Mouse (Mus musculus): ENCODE data around the gene Phactr1.

Gene Phactr1

GRCm38 (mm10) chr13:42680391-42680994, at the start of gene Phactr1:
Gene Phactr1, plus strand, starts transcription at chr13:42680623.
- DNase-seq (ENCODE audit: low read depth, low spot score), result no peak

GRCm38 (mm10) chr13:42634908-42635307, 45.5 kb upstream of the Phactr1 start:
- DNase-seq (ENCODE audit: low read depth, low spot score), result no peak

GRCm38 (mm10) chr13:42650228-42650627, 30.2 kb upstream of the Phactr1 start:
- DNase-seq (ENCODE audit: low read depth, low spot score), result no peak

- no peak for DNase-seq (ENCODE audit: low read depth, low spot score)
These were observed 23.6 kb upstream of the Phactr1 start for GRCm38 (mm10) chr13:42656643-42657315.

- no peak for DNase-seq (ENCODE audit: low read depth, low spot score)
These were observed 8.7 kb upstream of the Phactr1 start for GRCm38 (mm10) chr13:42671651-42672290.

- DNase-seq (ENCODE audit: low read depth, low spot score), result no peak
These were observed 876 bp downstream of the Phactr1 start for GRCm38 (mm10) chr13:42681299-42681698.

GRCm38 (mm10) chr13:42684181-42684580, 3.8 kb downstream of the Phactr1 start:
- DNase-seq (ENCODE audit: low read depth, low spot score), result no peak

GRCm38 (mm10) chr13:42692233-42692632, 11.8 kb downstream of the Phactr1 start:
- DNase-seq (ENCODE audit: low read depth, low spot score), result no peak

GRCm38 (mm10) chr13:42696641-42697040, 16.2 kb downstream of the Phactr1 start:
- no peak for DNase-seq (ENCODE audit: low read depth, low spot score)

- DNase-seq (ENCODE audit: low read depth, low spot score), result no peak
These were observed 28.7 kb downstream of the Phactr1 start for GRCm38 (mm10) chr13:42709148-42709547.

- no peak for DNase-seq (ENCODE audit: low read depth, low spot score)
These were observed 29.3 kb downstream of the Phactr1 start for GRCm38 (mm10) chr13:42709611-42710331.

- DNase-seq (ENCODE audit: low read depth, low spot score), result peak; percentile 80
These were observed 31.1 kb downstream of the Phactr1 start for GRCm38 (mm10) chr13:42711510-42711909.

- DNase-seq (ENCODE audit: low read depth, low spot score), result peak; percentile 29
These were observed 39.0 kb downstream of the Phactr1 start for GRCm38 (mm10) chr13:42719401-42719800.

- DNase-seq (ENCODE audit: low read depth, low spot score), result no peak
These were observed 39.7 kb downstream of the Phactr1 start for GRCm38 (mm10) chr13:42720135-42720534.

GRCm38 (mm10) chr13:42720648-42721047, 40.2 kb downstream of the Phactr1 start:
- no peak for DNase-seq (ENCODE audit: low read depth, low spot score)

GRCm38 (mm10) chr13:42724011-42724410, 43.6 kb downstream of the Phactr1 start:
- DNase-seq (ENCODE audit: low read depth, low spot score), result no peak

GRCm38 (mm10) chr13:42725709-42726231, 45.3 kb downstream of the Phactr1 start:
- DNase-seq (ENCODE audit: low read depth, low spot score), result no peak

- no peak for DNase-seq (ENCODE audit: low read depth, low spot score)
These were observed 57.1 kb downstream of the Phactr1 start for GRCm38 (mm10) chr13:42737486-42737885.

GRCm38 (mm10) chr13:42738152-42738551, 57.7 kb downstream of the Phactr1 start:
- no peak for DNase-seq (ENCODE audit: low read depth, low spot score)

GRCm38 (mm10) chr13:42742226-42742625, 61.8 kb downstream of the Phactr1 start:
- no peak for DNase-seq (ENCODE audit: low read depth, low spot score)

GRCm38 (mm10) chr13:42744467-42744866, 64.0 kb downstream of the Phactr1 start:
- DNase-seq (ENCODE audit: low read depth, low spot score), result no peak
